Mouse (Mus musculus) heart, postnatal 14 days (tissue): ENCODE data around the gene Spry1. TPM values are rescaled to one million over a fixed set of nuclear protein-coding genes. Genes with fewer than 3 reads are reported as not detected.

Experiments used
- DNase-seq, 2 experiments: peaks; one replicate each; pipeline ENCODE4 v3.0.0; 2021 to 2022
- intact Hi-C: fragments of 180-260 bp; cut with DNase I; formaldehyde crosslinking; loops from one replicate; pipeline ENCODE4 v1.15.1; 2025
- total RNA-seq, 2 experiments: library from RNA; stranded (reverse); gene quantifications; 2 replicates each; pipeline ENCODE4 v1.2.3; 2021

Gene Spry1
- total RNA-seq, 2 experiments from 2014 or later: 35.3 to 43.1 TPM

- no peak for DNase-seq
- intact Hi-C loops: loop anchor here (5.0 to 10.0 kb wide), 2 partner anchors 480 to 1208 kb away; no protein-coding TSS in a partner anchor
These were observed 2.8 kb upstream of the Spry1 start for GRCm38 (mm10) chr3:37636921-37637320.

- DNase-seq: peak; percentile 65 to 67
- intact Hi-C loops: loop anchor here (2.0 to 5.0 kb wide), 7 partner anchors 87 to 582 kb away; no protein-coding TSS in a partner anchor
These were observed 495 bp downstream of the Spry1 start for GRCm38 (mm10) chr3:37640162-37640721.

DNA sequence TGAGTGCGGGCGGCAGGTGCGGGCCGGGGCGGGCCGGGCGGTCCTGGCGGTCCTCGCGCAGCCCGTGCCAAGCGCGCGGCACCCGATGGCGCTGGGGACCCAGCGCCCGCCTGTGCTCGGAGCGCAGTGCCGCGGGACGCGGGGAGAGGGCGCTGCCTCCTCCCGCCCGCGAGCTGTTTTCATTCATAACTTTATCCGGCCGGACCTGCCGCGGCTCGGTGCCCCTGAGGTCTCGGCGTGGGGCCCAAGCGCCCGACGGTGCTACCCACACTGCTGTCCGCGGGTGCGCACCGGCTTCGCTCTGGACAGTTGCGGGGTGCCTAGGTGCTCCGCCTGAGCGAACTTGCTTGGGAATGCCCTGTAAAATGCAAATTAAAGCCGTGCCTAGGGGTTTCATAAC is 1.1 kb downstream of the Spry1 start:
- intact Hi-C loops: loop anchor here (2.0 to 5.0 kb wide), 7 partner anchors 86 to 581 kb away; no protein-coding TSS in a partner anchor
- DNase-seq: peak; percentile 83 to 84

GRCm38 (mm10) chr3:37641796-37642680 is 2.3 kb downstream of the Spry1 start:
- intact Hi-C loops: loop anchor here (2.0 to 5.0 kb wide), 7 partner anchors 85 to 580 kb away; no protein-coding TSS in a partner anchor

DNA sequence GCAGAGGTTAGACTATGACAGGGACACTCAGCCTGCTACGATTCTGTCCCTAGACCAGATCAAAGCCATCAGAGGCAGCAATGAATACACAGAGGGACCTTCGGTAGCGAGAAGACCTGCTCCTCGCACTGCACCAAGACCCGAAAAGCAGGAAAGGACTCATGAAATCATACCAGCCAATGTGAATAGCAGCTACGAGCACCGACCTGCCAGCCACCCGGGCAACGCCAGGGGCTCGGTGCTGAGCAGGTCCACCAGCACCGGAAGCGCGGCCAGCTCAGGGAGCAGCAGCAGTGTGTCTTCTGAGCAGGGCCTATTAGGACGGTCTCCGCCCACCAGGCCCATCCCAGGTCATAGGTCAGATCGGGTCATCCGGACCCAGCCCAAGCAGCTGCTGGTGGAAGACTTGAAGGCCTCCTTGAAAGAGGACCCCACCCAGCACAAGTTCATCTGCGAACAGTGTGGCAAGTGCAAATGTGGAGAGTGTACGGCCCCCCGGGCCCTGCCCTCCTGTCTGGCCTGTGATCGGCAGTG is 3.0 kb downstream of the Spry1 start:
- DNase-seq: peak; percentile 67 to 75
- intact Hi-C loops: loop anchor here (5.0 kb wide), 5 partner anchors 85 to 580 kb away; no protein-coding TSS in a partner anchor

More at GRCm38 (mm10) chr3:37641796-37642680, 2.3 kb downstream of the Spry1 start:
- DNase-seq: peak in 1 of 2 experiments; percentile 53

- no peak for DNase-seq
These were observed 3.7 kb downstream of the Spry1 start for GRCm38 (mm10) chr3:37643411-37643810.

DNA sequence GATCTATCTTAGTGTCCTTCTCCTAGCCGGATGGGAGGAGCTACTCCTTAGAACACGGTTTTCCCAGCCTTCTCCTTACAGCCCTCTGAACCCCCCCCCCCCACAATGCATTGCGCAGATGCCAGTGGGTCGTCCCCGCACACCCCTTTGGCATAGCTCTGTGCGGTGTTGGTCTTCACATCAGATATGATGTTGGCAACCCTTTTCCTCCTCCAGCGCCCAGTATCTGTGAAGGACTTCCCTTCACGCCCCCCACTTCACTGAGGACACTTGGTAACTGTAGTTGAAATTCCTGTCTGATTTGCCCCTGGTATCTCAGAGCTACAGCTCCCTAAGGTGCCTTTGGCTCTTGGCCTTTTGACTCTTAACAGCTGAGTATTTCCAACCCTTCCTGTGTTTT is 4.2 kb downstream of the Spry1 start:
- intact Hi-C loops: loop anchor here (5.0 kb wide), 5 partner anchors 83 to 578 kb away; no protein-coding TSS in a partner anchor
- DNase-seq: no peak

More at GRCm38 (mm10) chr3:37643411-37643810, 3.7 kb downstream of the Spry1 start:
- intact Hi-C loops: loop anchor here (5.0 kb wide), 5 partner anchors 84 to 579 kb away; no protein-coding TSS in a partner anchor

GRCm38 (mm10) chr3:37645061-37645460 is 5.3 kb downstream of the Spry1 start:
- no peak for DNase-seq
- intact Hi-C loops: no loop called here

- intact Hi-C loops: no loop called here
- no peak for DNase-seq
These were observed 6.5 kb downstream of the Spry1 start for GRCm38 (mm10) chr3:37646221-37646620.

- no peak for DNase-seq
- intact Hi-C loops: no loop called here
These were observed 7.5 kb downstream of the Spry1 start for GRCm38 (mm10) chr3:37647225-37647624.

DNA sequence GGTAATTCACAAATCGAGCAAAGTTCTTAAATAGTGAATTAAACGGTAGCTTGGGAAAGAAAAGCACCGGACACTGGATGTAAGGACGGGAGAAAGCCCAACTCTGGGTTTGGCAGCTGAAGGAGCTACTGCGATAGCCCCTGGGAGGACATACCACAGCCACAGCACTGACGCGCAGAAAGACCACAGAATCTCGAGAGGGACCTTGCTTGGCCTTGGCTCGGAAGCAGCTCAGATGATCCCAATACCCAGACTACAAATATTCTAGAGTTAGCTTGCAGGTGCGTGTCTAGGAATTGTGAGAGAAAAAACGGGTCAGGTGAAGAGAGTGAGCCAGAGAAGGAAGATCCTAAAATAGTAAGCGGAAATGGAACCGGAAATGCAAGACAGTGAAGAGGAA is 8.5 kb downstream of the Spry1 start:
- no peak for DNase-seq
- intact Hi-C loops: no loop called here

DNA sequence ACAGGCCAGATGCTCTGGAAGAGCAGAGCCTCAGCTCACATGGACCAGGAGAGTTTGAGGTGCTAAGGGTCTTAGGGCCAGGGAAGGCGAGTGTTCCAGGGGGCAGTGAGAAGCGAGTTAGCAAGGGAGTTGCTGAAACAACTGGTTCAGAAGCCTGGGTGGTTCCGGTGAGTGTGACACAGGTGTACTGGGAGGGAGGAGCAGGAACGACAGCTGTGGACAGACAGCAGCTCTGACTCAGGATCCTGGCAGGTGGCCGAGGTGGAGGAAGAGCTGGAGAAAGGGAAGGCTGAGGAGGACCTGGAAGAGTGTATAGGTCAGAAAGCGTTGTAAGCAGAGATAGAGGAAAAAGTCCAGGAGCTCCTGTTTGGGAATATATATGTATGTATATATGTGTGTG is 9.5 kb downstream of the Spry1 start:
- intact Hi-C loops: no loop called here
- DNase-seq: no peak

DNA sequence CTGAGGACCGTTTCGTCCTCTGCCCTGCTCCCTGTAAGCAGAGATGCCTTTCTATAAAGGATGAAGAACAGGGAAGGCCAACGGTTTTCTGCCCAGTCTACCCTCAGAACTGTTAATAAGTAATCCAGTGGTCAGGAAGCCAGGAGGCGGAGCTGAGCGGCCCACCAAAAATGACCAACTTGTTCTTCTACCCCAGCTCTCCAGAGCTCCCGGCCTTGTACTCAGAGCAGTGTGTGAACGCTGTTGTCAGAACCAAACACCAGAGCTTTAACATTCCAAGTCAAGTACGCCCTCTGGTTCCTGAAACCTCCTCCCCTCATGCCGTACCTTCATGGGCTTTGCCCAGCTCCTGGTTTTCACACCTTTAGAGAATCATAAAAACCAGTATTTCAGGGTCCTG is 12.8 kb downstream of the Spry1 start:
- DNase-seq: no peak
- intact Hi-C loops: no loop called here

DNA sequence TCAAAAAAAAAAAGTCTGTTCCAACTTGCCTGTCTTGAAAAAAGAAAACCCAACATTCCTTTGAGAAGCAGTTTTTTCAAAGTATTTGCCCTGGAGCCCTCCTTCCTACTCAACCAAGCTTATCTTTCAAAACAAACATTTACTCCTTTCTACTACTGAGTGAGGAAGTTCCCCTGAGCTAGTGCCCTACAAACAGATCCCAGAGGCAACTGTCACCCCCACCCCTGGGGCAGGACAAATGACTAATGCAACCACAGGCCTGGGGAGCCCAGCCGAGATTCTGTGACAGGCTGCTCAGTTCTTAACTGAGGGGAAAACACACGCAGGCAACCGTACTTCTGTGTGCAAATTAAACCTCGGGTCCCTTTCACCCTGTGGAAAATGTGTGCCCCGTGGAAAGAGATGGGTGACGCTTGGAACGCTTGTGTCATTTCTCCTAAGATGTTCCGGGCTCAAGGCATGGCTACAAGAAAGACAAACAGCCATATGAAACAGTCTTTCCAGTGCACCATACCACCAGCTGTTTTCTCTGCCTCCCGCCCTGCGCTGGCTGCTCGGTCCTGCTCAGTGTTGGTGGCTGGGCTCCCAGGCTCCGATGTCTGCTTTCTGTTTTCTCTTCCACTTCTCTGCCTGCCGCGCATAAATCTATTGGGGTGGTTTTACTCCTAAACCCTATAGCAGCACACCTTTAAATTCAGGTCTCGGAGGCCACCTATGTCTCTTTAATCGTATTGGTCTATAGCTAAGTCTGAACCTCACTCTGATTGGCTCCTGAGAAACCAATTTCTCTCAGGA is 14.4 kb downstream of the Spry1 start:
- DNase-seq: peak; percentile 52 to 60
- intact Hi-C loops: no loop called here

- DNase-seq: no peak
- intact Hi-C loops: no loop called here
These were observed 15.0 kb downstream of the Spry1 start for GRCm38 (mm10) chr3:37654787-37655186.

DNA sequence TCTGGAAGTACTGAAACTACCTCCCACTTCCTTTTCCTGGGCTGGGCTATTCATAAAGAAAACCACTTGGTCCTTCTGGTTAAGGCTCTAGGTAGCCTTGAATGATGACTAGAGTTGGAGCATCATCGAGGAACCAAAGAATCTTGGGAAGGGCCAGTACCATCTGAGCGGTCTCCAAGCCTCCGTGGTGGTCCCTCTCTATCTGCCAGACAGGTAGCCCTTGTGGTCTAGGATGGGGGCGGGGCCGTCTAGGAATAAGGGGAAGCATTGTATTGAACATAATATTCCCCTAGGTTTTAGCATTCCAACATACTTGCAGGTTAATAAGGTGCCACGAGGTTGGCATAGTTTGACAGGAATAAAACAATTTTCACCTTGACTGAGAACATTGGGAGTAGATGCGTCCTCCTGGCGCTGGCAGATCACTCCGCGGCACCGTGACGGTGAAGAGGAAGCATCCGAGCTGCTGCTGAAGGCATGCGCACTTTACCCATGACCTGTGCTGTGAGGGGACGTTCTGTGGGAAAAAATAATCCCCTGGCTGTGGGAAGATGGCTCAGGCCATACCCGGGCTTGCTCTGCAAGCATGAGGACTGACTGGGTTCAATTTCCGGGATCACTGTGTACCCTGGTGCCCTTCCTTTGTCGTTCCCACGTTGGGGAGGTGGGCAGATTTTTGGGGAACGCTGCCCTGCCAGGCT is 16.3 kb downstream of the Spry1 start:
- DNase-seq: no peak

GRCm38 (mm10) chr3:37657009-37657408 is 17.3 kb downstream of the Spry1 start:
- no peak for DNase-seq
- intact Hi-C loops: no loop called here

More for the DNA sequence above, 16.3 kb downstream of the Spry1 start:
- intact Hi-C loops: no loop called here

- DNase-seq: no peak
- intact Hi-C loops: no loop called here
These were observed 18.4 kb downstream of the Spry1 start for GRCm38 (mm10) chr3:37658155-37658554.

DNA sequence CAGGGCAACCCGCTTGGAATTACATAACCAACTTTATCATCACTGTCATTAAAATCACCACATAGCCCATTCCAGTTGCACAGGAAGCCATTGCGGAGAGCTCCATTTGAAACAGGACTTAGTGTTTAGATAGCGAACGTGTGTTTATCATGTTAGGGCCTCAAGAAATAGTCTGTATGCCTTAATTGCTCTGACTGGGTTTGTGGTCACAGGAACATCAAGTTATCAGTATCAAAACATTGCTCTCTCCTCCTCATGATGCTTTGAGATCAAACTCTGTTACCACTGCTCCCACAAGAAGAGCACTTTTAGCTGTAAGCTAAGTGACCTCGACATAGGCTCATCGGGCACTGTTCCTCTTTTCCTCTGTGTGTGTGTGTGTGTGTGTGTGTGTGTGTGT is 19.9 kb downstream of the Spry1 start:
- DNase-seq: no peak
- intact Hi-C loops: no loop called here
